Mouse (Mus musculus) ES-E14 (cell line): ENCODE results near the gene Klhl25.

Experiments used
- CHD2 ChIP-seq: IDR thresholded peaks from 2 replicates; pipeline ENCODE4 v1.6.1; 2014; ENCODE audit warnings: mild to moderate bottlenecking, low read depth, low read length, inconsistent platforms
- ZNF384 ChIP-seq: IDR thresholded peaks from 2 replicates; pipeline ENCODE4 v1.6.1; 2012; ENCODE audit warnings: low read depth, low read length, inconsistent platforms

- TF ChIP-seq CHD2 (no peak), ZNF384 (no peak)
Observed at GRCm38 (mm10) chr7:75865026-75865425, 16.9 kb downstream of the Klhl25 start.
